Mouse (Mus musculus): ENCODE data around the gene Castor2. TPM values are rescaled to one million over a fixed set of nuclear protein-coding genes. Genes with fewer than 3 reads are reported as not detected.

Gene Castor2
- polyA plus RNA-seq, 1 experiment from 2014 or later: 8.8 TPM

Other genes with a start within 250 kb of the Castor2 start
- gene Rcc1l, start 77.1 kb downstream of the Castor2 start, polyA plus RNA-seq (2016; fragmentation: Nextera tagmentation; extraction: Ambion mirVana): 40.2 and 44.3 TPM in 2 replicates
- gene Gtf2ird2, start 84.3 kb downstream of the Castor2 start, polyA plus RNA-seq (2016; fragmentation: Nextera tagmentation; extraction: Ambion mirVana): 7.0 and 7.6 TPM in 2 replicates
- gene Ncf1, start 129.9 kb downstream of the Castor2 start, polyA plus RNA-seq (2016; fragmentation: Nextera tagmentation; extraction: Ambion mirVana): 2.4 TPM in 2 replicates
- gene Gtf2i, start 215.0 kb downstream of the Castor2 start, polyA plus RNA-seq (2016; fragmentation: Nextera tagmentation; extraction: Ambion mirVana): 174 and 178 TPM in 2 replicates